Mouse (Mus musculus) gastrocnemius, postnatal 10 days (tissue): ENCODE results near the gene Nploc4. TPM values are rescaled to one million over a fixed set of nuclear protein-coding genes. Genes with fewer than 3 reads are reported as not detected.
A peak's percentile ranks its signal among the peaks of the same experiment; 100 is the strongest.

Source experiments
- DNase-seq: peaks from one replicate; pipeline ENCODE4 v3.0.0; 2021; ENCODE audit warnings: mixed read lengths
- microRNA-seq, 2 experiments: library from miRNA; unstranded; fragments of <30 nt; microRNA quantifications; one replicate each; pipeline ENCODE4 v1.2.0; 2021
- total RNA-seq, 2 experiments: library from RNA; stranded (reverse); gene quantifications; 2 replicates each; pipeline ENCODE4 v1.2.3; 2021

The Nploc4 gene
- total RNA-seq, 2 experiments from 2014 or later = 60.6 to 66.6 TPM

- peak; percentile 7 for DNase-seq
Measured at GRCm38 (mm10) chr11:120335431-120336021, 102.0 kb downstream of the Nploc4 start.

Small RNAs within 50 kb of the gene (microRNA-seq; reads per million reads assigned to microRNA genes)
- gene Gm23419 = 0 reads per million in 2 experiments
- 0.25 to 0.32 reads per million in 2 experiments for gene Mir6935

Other genes with a start within 250 kb of the Nploc4 start
- 10 to 100 TPM in 1 of 2 experiments, 1 to 10 TPM in 1; 6.4 to 10.5 TPM for gene Bahcc1, start 204.8 kb downstream of the Nploc4 start, total RNA-seq
- 100 to 1,000 TPM; 439 to 618 TPM for gene Actg1, start 89.2 kb downstream of the Nploc4 start, total RNA-seq
- under 1 TPM; 0.50 to 0.61 TPM for gene Fscn2, start 76.2 kb downstream of the Nploc4 start, total RNA-seq
- gene Faap100, start 58.9 kb downstream of the Nploc4 start, total RNA-seq = 10 to 100 TPM; 14.6 to 15.3 TPM
- not detected for gene Tspan10, start 4.9 kb upstream of the Nploc4 start, total RNA-seq
- under 1 TPM; 0.23 to 0.41 TPM for gene Pde6g, start 15.8 kb upstream of the Nploc4 start, total RNA-seq
- gene Oxld1, start 20.4 kb upstream of the Nploc4 start, total RNA-seq = 10 to 100 TPM; 21.2 to 24.1 TPM
- 1 to 10 TPM; 5.5 to 6.8 TPM for gene Ccdc137, start 20.4 kb upstream of the Nploc4 start, total RNA-seq
- 10 to 100 TPM; 16.1 to 17.5 TPM for gene Arl16, start 29.9 kb upstream of the Nploc4 start, total RNA-seq
- gene Mrpl12, start 46.9 kb upstream of the Nploc4 start, total RNA-seq = 100 to 1,000 TPM; 121 to 147 TPM
- gene Slc25a10, start 54.1 kb upstream of the Nploc4 start, total RNA-seq = 10 to 100 TPM in 1 of 2 experiments, 1 to 10 TPM in 1; 9.7 to 11.1 TPM
- gene Gcgr, start 93.0 kb upstream of the Nploc4 start, total RNA-seq = under 1 TPM; 0.09 to 0.75 TPM
- 10 to 100 TPM; 51.3 to 52.7 TPM for gene Mcrip1, start 112.0 kb upstream of the Nploc4 start, total RNA-seq
- gene Ppp1r27, start 113.4 kb upstream of the Nploc4 start, total RNA-seq = 100 to 1,000 TPM; 156 to 183 TPM
- 100 to 1,000 TPM; 349 to 414 TPM for gene P4hb, start 135.5 kb upstream of the Nploc4 start, total RNA-seq
- gene Arhgdia, start 143.9 kb upstream of the Nploc4 start, total RNA-seq = 100 to 1,000 TPM; 163 to 197 TPM
- gene Alyref, start 160.7 kb upstream of the Nploc4 start, total RNA-seq = 10 to 100 TPM; 72.1 to 77.3 TPM
- 10 to 100 TPM; 60.1 to 67.6 TPM for gene Anapc11, start 160.7 kb upstream of the Nploc4 start, total RNA-seq
- not detected for gene Npb, start 170.8 kb upstream of the Nploc4 start, total RNA-seq
- gene Pcyt2, start 180.2 kb upstream of the Nploc4 start, total RNA-seq = 10 to 100 TPM; 29.7 to 30.9 TPM
- 1 to 10 TPM; 6.5 to 9.2 TPM for gene Sirt7, start 187.5 kb upstream of the Nploc4 start, total RNA-seq
- 10 to 100 TPM; 27.6 to 39.6 TPM for gene Mafg, start 195.9 kb upstream of the Nploc4 start, total RNA-seq
- gene Pycr1, start 206.1 kb upstream of the Nploc4 start, total RNA-seq = 10 to 100 TPM; 15.1 to 18.1 TPM
- gene Myadml2, start 210.4 kb upstream of the Nploc4 start, total RNA-seq = 10 to 100 TPM; 89.2 to 92.0 TPM
- gene Notum, start 223.5 kb upstream of the Nploc4 start, total RNA-seq = 1 to 10 TPM in 1 of 2 experiments, not detected in 1; 1.2 TPM
- 10 to 100 TPM; 34.8 to 39.8 TPM for gene Aspscr1, start 235.3 kb upstream of the Nploc4 start, total RNA-seq